Mouse (Mus musculus): Measurements from ENCODE around the gene Ikzf1. TPM values are rescaled to one million over a fixed set of nuclear protein-coding genes. Genes with fewer than 3 reads are reported as not detected.

Gene Ikzf1
- polyA plus RNA-seq, 1 experiment from 2014 or later: 15.1 TPM

DNA sequence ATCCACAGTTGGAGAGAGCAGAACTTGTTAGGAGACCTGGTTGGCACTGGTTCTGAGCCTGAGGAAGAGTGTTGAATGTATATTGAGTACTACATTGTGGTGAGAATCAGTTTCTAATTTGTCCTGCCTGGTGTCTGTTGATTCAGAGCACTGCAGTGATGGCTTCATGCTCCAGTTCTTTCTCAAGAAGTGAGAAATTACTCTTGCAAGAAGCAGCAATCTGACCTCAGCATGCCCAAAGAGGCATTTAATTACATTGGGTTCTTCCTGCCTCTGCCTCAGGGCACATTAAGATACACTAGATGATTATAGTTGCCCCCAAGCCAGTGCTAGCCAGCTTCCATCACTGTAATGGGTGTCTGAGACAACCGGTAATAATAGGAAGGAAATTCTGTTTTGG, 74.1 kb downstream of the Ikzf1 start:
- Histone ChIP-seq H3K9me3 (replicated peaks; ENCODE audit: control insufficient read depth, low read length) (no peaks in the 10 kb centered on the region), H3K27ac (ENCODE audit: low read length) (no peak overlapping the region), H3K9ac (ENCODE audit: low read length) (no peak overlapping the region), H3K4me1 (ENCODE audit: control insufficient read depth, insufficient read depth, low read length) (no peaks in the 10 kb centered on the region), H3K36me3 (ENCODE audit: control insufficient read depth, insufficient read depth) (no peaks in the 10 kb centered on the region), H3K27me3 (ENCODE audit: control insufficient read depth, insufficient read depth, low read length) (peaks cover under 1% of the 10 kb centered on the region; the same call in 1 of the 2 replicates), H3K4me3 (ENCODE audit: low read length) (no peak overlapping the region), H3K4me2 (ENCODE audit: low read depth, low read length) (no peak overlapping the region)
- no peak for ATAC-seq (replicated peaks; ENCODE audit: extremely low read depth, insufficient read depth, low FRiP score)
- 89% methylated on average over 1 of the region's 1 CpGs for WGBS

- Histone ChIP-seq H3K27me3 (ENCODE audit: control insufficient read depth, insufficient read depth, low read length) (no peaks in the 10 kb centered on the region), H3K4me1 (ENCODE audit: control insufficient read depth, insufficient read depth, low read length) (no peaks in the 10 kb centered on the region), H3K9ac (ENCODE audit: low read length) (no peak overlapping the region), H3K4me2 (ENCODE audit: low read depth, low read length) (no peak overlapping the region), H3K9me3 (replicated peaks; ENCODE audit: control insufficient read depth, low read length) (no peaks in the 10 kb centered on the region), H3K36me3 (ENCODE audit: control insufficient read depth, insufficient read depth) (no peaks in the 10 kb centered on the region), H3K27ac (ENCODE audit: low read length) (no peak overlapping the region), H3K4me3 (ENCODE audit: low read length) (no peak overlapping the region)
- no peak for ATAC-seq (replicated peaks; ENCODE audit: extremely low read depth, insufficient read depth, low FRiP score)
- WGBS: 56% methylated on average over 4 of the region's 4 CpGs
Observed at GRCm38 (mm10) chr11:11763211-11763666, 78.4 kb downstream of the Ikzf1 start.

DNA sequence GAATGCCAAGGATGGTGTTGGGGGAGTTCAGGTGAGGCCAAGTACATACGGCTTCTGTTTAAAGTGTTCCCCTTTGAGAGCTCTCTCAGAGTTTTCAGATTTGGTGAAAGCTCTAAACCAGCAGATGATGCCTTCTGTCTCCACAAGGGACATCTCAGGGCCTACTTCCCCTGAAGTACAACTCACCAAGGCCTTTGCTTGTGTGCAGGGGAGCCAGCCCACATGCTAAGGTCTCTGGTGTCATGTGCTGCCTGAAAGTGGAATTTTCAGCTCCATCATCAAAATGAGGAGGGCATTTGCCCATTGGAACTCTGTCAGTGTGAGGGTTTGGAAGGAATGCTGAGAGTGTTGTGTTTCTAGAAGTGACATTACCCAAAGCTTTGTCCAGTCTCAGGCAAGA, 80.6 kb downstream of the Ikzf1 start:
- Histone ChIP-seq H3K27me3 (ENCODE audit: control insufficient read depth, insufficient read depth, low read length) (no peaks in the 10 kb centered on the region), H3K4me2 (ENCODE audit: low read depth, low read length) (no peak overlapping the region), H3K9me3 (replicated peaks; ENCODE audit: control insufficient read depth, low read length) (no peaks in the 10 kb centered on the region), H3K27ac (ENCODE audit: low read length) (no peak overlapping the region), H3K9ac (ENCODE audit: low read length) (no peak overlapping the region), H3K4me1 (ENCODE audit: control insufficient read depth, insufficient read depth, low read length) (no peaks in the 10 kb centered on the region), H3K4me3 (ENCODE audit: low read length) (no peak overlapping the region), H3K36me3 (ENCODE audit: control insufficient read depth, insufficient read depth) (no peaks in the 10 kb centered on the region)
- ATAC-seq (replicated peaks; ENCODE audit: extremely low read depth, insufficient read depth, low FRiP score): no peak
- whole genome bisulfite sequencing: 71% methylated on average over 1 of the region's 1 CpGs

GRCm38 (mm10) chr11:11766105-11766504, 81.3 kb downstream of the Ikzf1 start:
- ATAC-seq (replicated peaks; ENCODE audit: extremely low read depth, insufficient read depth, low FRiP score): no peak
- H3K4me1 ChIP-seq (ENCODE audit: control insufficient read depth, insufficient read depth, low read length): no peaks in the 10 kb centered on the region
- H3K36me3 ChIP-seq (ENCODE audit: control insufficient read depth, insufficient read depth): no peaks in the 10 kb centered on the region
- no peak overlapping the region for H3K9ac ChIP-seq (ENCODE audit: low read length)
- no peaks in the 10 kb centered on the region for H3K9me3 ChIP-seq (replicated peaks; ENCODE audit: control insufficient read depth, low read length)
- H3K4me3 ChIP-seq (ENCODE audit: low read length): no peak overlapping the region
- no peak overlapping the region for H3K4me2 ChIP-seq (ENCODE audit: low read depth, low read length)
- H3K27ac ChIP-seq (ENCODE audit: low read length): no peak overlapping the region
- WGBS: 88% methylated on average over 1 of the region's 1 CpGs
- no peaks in the 10 kb centered on the region for H3K27me3 ChIP-seq (ENCODE audit: control insufficient read depth, insufficient read depth, low read length)

DNA sequence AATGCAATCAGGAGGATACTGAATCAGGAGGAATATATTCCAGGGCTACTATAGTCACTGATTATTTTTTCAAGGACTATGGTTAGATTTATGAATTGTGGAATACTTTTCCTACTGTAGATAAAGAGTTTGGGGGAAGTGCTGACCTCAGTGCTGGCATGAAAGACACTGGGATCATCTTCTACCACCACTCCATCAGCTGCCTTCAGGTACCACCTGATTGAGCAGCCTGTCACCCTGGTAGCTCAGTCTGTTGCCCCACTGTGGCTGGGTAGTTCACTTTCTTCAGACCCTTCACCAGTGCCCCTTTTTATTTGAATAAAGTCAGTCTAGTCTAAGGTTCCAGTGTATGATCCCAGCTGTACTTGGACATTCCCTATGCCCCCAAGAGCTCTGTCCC, 81.9 kb downstream of the Ikzf1 start:
- no peak overlapping the region for H3K9ac ChIP-seq (ENCODE audit: low read length)
- no peak for ATAC-seq (replicated peaks; ENCODE audit: extremely low read depth, insufficient read depth, low FRiP score)
- H3K27me3 ChIP-seq (ENCODE audit: control insufficient read depth, insufficient read depth, low read length): no peaks in the 10 kb centered on the region
- no peak overlapping the region for H3K4me3 ChIP-seq (ENCODE audit: low read length)
- H3K4me2 ChIP-seq (ENCODE audit: low read depth, low read length): no peak overlapping the region
- H3K27ac ChIP-seq (ENCODE audit: low read length): no peak overlapping the region
- H3K36me3 ChIP-seq (ENCODE audit: control insufficient read depth, insufficient read depth): no peaks in the 10 kb centered on the region
- no peaks in the 10 kb centered on the region for H3K4me1 ChIP-seq (ENCODE audit: control insufficient read depth, insufficient read depth, low read length)
- H3K9me3 ChIP-seq (replicated peaks; ENCODE audit: control insufficient read depth, low read length): no peaks in the 10 kb centered on the region

DNA sequence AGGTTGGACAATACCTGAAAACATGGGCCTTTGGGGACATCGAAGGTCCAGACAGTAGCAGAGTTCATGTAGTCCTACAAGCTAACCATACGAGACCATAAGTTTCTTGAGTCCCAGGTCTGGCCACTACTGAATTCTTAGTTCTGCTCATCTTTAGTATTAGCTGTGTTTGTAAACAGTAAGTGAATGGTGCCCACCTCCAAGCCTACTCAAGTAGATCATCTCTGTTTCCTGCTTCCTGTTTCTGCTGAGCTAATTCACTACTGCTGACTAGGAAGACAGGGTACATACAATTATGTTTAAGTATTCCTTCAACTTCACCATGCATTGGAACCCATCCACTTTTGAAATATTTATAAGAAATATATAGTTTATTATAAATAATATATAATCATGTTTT, 83.3 kb downstream of the Ikzf1 start:
- Histone ChIP-seq H3K4me1 (ENCODE audit: control insufficient read depth, insufficient read depth, low read length) (no peaks in the 10 kb centered on the region), H3K9ac (ENCODE audit: low read length) (no peak overlapping the region), H3K4me3 (ENCODE audit: low read length) (no peak overlapping the region), H3K9me3 (replicated peaks; ENCODE audit: control insufficient read depth, low read length) (no peaks in the 10 kb centered on the region), H3K27me3 (ENCODE audit: control insufficient read depth, insufficient read depth, low read length) (no peaks in the 10 kb centered on the region), H3K36me3 (ENCODE audit: control insufficient read depth, insufficient read depth) (no peaks in the 10 kb centered on the region), H3K27ac (ENCODE audit: low read length) (no peak overlapping the region), H3K4me2 (ENCODE audit: low read depth, low read length) (no peak overlapping the region)
- no peak for ATAC-seq (replicated peaks; ENCODE audit: extremely low read depth, insufficient read depth, low FRiP score)
- 80% methylated on average over 2 of the region's 2 CpGs for WGBS

GRCm38 (mm10) chr11:11769281-11769680, 84.5 kb downstream of the Ikzf1 start:
- Histone ChIP-seq H3K4me3 (ENCODE audit: low read length) (no peak overlapping the region), H3K27me3 (ENCODE audit: control insufficient read depth, insufficient read depth, low read length) (no peaks in the 10 kb centered on the region), H3K27ac (ENCODE audit: low read length) (no peak overlapping the region), H3K9me3 (replicated peaks; ENCODE audit: control insufficient read depth, low read length) (no peaks in the 10 kb centered on the region), H3K9ac (ENCODE audit: low read length) (no peak overlapping the region), H3K4me2 (ENCODE audit: low read depth, low read length) (no peak overlapping the region), H3K36me3 (ENCODE audit: control insufficient read depth, insufficient read depth) (no peaks in the 10 kb centered on the region), H3K4me1 (ENCODE audit: control insufficient read depth, insufficient read depth, low read length) (no peaks in the 10 kb centered on the region)
- ATAC-seq (replicated peaks; ENCODE audit: extremely low read depth, insufficient read depth, low FRiP score): no peak
- WGBS: 90% methylated on average over 20 of the region's 20 CpGs

GRCm38 (mm10) chr11:11770691-11771090, 85.9 kb downstream of the Ikzf1 start:
- no peak for ATAC-seq (replicated peaks; ENCODE audit: extremely low read depth, insufficient read depth, low FRiP score)
- no peak overlapping the region for H3K27ac ChIP-seq (ENCODE audit: low read length)
- WGBS: 86% methylated on average over 3 of the region's 3 CpGs
- H3K9me3 ChIP-seq (replicated peaks; ENCODE audit: control insufficient read depth, low read length): no peaks in the 10 kb centered on the region
- H3K36me3 ChIP-seq (ENCODE audit: control insufficient read depth, insufficient read depth): no peaks in the 10 kb centered on the region
- H3K9ac ChIP-seq (ENCODE audit: low read length): no peak overlapping the region
- no peak overlapping the region for H3K4me3 ChIP-seq (ENCODE audit: low read length)
- H3K4me2 ChIP-seq (ENCODE audit: low read depth, low read length): no peak overlapping the region
- H3K27me3 ChIP-seq (ENCODE audit: control insufficient read depth, insufficient read depth, low read length): no peaks in the 10 kb centered on the region
- no peaks in the 10 kb centered on the region for H3K4me1 ChIP-seq (ENCODE audit: control insufficient read depth, insufficient read depth, low read length)

- ATAC-seq (replicated peaks; ENCODE audit: extremely low read depth, insufficient read depth, low FRiP score): no peak
- Histone ChIP-seq H3K27me3 (ENCODE audit: control insufficient read depth, insufficient read depth, low read length) (no peaks in the 10 kb centered on the region), H3K9ac (ENCODE audit: low read length) (no peak overlapping the region), H3K4me2 (ENCODE audit: low read depth, low read length) (no peak overlapping the region), H3K4me3 (ENCODE audit: low read length) (no peak overlapping the region), H3K4me1 (ENCODE audit: control insufficient read depth, insufficient read depth, low read length) (no peaks in the 10 kb centered on the region), H3K27ac (ENCODE audit: low read length) (no peak overlapping the region), H3K9me3 (replicated peaks; ENCODE audit: control insufficient read depth, low read length) (no peaks in the 10 kb centered on the region), H3K36me3 (ENCODE audit: control insufficient read depth, insufficient read depth) (no peaks in the 10 kb centered on the region)
- WGBS: 79% methylated on average over 4 of the region's 4 CpGs
Observed at GRCm38 (mm10) chr11:11772196-11772595, 87.4 kb downstream of the Ikzf1 start.

- 84% methylated on average over 4 of the region's 4 CpGs for WGBS
- no peak for ATAC-seq (replicated peaks; ENCODE audit: extremely low read depth, insufficient read depth, low FRiP score)
- Histone ChIP-seq H3K9ac (ENCODE audit: low read length) (no peak overlapping the region), H3K4me2 (ENCODE audit: low read depth, low read length) (no peak overlapping the region), H3K36me3 (ENCODE audit: control insufficient read depth, insufficient read depth) (no peaks in the 10 kb centered on the region), H3K27me3 (ENCODE audit: control insufficient read depth, insufficient read depth, low read length) (no peaks in the 10 kb centered on the region), H3K4me3 (ENCODE audit: low read length) (no peak overlapping the region), H3K9me3 (replicated peaks; ENCODE audit: control insufficient read depth, low read length) (no peaks in the 10 kb centered on the region), H3K27ac (ENCODE audit: low read length) (no peak overlapping the region), H3K4me1 (ENCODE audit: control insufficient read depth, insufficient read depth, low read length) (no peaks in the 10 kb centered on the region)
Observed at GRCm38 (mm10) chr11:11774384-11774783, 89.6 kb downstream of the Ikzf1 start.

Measured in heart, embryonic 16.5 days (tissue).